Mouse (Mus musculus) thymus, postnatal 36 days (tissue): ENCODE results near the gene Mycbp2.

Experiments used
- DNase-seq, 2 experiments: peaks; one replicate each; pipeline ENCODE4 v3.0.0; 2022; ENCODE audit warnings: mixed read lengths in 2 of 2

Mycbp2 gene

DNA sequence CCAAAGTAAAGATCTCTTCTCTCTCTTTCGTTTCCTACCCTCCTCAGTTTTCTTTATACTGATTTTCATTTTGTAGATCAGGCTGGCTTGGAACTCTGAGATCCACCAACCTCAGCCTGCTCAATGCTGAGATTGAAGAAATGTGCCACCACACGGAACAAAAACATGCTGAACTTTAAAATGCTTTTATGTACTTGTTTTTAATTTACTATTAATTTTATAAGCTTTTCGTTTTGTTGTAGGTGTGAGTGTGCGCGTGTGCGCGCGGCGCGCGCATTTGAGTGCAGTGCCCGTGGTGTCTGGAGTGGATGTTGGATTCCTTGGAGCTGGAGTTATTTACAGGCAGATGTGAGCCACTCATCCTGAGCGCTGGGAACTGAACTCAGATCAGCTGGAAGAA, 246.3 kb downstream of the Mycbp2 start:
- DNase-seq: no peak

DNA sequence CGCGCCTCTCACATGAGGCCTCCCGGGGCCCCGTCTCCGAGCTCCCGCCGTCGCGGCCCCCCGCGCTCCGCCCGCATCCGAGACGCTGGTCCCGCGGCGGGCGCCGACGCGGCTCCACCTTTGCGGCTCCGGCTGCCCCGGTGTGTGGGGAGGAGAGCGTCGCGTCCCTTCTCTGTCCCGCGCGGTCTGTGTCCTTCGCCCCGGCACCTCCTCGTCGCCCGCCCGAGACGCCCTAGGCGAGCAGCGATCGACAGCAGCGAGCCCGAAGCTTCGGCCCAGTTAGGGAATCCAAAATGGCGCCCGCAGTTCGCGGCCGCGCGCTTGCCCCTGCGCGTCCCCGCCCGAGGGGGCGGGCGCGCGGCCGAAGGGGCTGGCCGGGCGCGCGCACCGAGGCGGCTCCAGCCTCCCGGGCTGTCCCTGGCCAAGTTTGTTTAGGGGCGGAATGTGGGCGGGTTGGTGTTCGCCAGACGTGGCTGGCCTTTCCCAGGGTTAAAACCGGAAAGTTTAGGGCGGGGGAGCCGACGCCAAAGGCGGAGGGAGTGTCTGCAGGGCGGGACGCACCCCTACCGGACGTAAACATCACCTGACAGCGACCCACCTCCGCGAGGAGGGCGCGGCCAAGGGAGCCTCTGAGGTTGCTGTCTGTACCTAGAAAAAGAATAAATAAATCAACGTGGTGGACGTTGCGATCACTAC, 247.2 kb downstream of the Mycbp2 start, which contains the start of gene Fbxl3:
Gene Fbxl3 (minus strand): TSS at position 329 of the 696 bp plus-strand sequence.
- peak; percentile 86 to 88 for DNase-seq

DNA sequence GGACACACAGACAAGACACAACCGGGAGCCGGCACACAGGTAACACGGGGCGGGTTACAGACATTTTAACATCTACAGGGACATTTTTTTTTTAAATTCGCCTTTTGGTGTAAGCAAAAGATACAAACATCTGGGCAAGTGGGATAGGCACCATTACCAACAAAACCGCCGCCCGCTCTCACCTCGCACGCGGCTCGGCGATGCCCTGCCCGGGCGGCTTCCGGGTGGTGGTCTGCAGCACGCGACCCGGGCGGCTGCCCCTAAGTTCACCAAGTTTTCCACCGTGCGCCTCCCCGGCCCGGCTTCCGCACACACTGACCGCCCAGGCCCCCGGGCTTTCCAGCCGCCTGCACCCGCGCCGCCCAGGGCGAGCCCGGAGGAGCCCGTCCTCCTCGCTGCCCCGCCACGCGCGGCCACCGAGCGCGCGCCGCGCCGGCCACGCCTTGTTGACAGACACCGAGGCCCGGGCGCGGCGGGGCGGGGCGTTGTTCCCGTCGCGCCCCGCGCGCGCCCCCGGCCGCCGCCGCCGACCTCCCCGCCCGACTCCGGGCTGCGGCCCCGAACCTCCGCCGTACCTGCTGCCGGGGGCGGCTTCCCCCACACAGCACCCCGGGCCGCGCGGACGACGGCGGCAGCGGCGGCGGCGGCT, 247.9 kb downstream of the Mycbp2 start:
- peak; percentile 85 to 86 for DNase-seq

DNA sequence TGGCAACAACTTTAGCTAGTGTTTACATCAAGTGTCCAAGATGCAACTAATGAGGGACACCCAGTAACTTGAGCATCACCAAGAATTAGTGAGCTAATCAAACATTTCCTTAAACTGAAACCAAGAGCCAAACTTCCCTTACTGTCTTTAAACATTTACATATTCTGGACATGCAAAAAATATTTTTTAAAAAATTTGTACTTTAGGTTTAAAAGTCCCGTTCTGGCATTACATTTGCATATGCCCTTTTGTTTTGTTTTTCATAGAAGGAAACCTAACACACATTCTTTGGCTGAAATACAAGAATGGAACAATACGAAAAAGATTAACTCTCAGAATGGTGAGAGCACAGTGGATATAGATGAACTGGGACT, 248.4 kb downstream of the Mycbp2 start:
- no peak for DNase-seq

DNA sequence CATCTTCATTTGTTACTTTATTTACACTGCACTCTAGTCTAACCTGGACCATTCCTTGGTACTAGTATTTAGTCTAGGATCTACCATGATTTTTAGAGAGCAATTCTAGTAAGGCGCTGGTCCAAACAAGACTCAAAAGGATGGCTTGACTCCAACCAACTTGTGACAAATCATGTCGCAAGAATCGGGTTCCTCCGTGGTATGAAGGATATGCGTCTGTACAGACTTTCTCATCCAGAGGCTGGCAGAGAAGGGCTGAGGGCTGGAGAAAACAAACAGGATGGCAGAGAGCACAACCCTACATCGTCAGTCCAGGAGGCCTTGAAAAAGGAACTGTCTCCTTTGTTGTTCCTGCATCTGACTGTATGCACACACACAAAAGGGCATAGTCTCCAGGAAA, 250.0 kb downstream of the Mycbp2 start:
- DNase-seq: no peak

DNA sequence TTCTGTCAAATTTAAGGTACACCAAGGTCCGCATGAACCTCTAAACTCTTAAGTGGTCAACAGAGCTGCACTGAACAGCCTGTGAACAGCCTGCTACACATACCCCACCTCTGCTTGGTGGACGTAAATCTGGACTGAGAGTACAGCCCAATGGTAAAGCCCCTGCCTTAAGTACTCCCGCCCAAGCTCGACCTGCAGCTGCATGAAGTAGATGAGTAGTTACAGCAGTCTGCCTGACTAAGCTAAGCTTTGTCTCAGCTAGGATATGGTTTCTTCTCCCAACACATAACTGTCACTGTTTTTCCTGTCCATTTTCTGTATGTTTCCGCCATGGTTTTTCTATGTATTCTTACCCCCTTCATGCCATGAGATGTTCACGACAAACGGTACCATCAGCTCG, 250.8 kb downstream of the Mycbp2 start:
- no peak for DNase-seq

DNA sequence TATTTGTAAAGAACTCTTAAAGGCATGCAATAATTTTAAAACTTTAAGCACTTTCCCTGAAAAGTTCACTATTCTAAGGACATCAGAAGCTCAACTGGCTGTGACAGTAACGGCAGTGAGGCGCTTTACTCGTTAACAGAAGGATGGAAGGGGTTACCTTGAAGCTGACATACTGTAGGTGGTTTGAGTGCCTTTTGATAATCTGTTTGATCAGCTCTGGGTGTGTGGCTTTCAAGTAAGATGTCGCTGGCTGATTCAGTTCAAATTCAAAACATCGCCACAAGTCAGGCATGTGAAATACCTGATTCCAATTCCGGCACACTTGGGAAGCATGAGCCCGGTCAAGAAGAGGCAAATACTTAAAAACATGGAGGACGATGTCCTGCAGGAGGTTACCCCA, 251.6 kb downstream of the Mycbp2 start:
- no peak for DNase-seq

DNA sequence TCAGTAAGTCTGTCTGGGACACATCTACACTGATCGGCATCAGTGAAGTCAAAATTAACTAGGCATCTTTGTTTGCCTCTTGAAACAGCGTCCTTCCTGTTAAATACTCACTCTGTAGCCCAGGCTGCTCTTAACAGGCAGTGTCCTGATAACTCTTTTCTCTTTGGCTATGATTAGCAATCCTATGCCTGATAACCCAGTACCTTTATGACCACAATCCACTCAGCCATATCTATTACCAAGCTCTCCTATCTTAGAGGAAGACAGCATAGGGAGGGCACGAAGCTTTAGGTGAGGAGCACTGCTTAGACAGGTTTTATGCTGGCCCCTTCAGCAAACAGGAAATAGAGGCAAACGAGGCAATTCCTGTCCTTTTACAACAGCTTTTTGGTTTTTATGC, 252.9 kb downstream of the Mycbp2 start:
- DNase-seq: no peak

DNA sequence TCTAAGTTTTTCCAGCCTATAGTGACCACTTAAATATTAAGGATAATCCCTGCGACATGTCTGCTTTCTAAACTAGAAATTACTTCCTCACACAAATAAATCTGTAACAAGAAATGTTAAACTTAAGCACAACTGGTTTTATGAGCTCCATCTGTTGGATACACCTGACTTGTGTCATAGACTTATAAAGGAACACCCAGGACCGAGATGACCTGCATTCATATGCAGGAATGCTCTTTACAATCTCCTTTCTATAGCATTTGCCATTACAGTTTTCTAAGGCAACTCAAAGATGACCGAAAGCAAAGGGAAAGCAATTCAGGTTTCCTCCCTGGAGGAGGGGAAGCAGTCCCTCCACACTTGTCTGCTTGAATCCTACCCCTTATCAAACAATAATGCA, 253.4 kb downstream of the Mycbp2 start:
- DNase-seq: no peak

DNA sequence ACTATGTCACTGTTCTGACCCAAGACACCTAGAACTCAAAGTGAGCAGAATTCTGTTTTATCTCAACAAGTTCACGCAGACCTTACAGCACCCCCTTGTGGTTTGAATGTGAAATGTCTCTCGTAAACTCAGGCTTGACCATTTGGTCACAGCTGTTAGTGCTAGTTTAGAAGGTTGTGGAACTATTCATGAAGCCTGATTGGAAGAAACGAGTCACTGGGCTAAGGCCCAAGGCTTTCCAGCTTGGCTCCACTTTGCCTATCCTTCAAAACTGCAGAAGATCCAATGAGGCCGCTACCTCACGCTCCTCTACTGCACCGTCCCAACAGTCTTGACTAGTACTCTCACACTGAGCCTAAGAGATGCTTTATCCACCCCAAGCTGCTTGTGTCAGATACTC, 258.0 kb downstream of the Mycbp2 start:
- DNase-seq: peak in 1 of 2 experiments; percentile 23

DNA sequence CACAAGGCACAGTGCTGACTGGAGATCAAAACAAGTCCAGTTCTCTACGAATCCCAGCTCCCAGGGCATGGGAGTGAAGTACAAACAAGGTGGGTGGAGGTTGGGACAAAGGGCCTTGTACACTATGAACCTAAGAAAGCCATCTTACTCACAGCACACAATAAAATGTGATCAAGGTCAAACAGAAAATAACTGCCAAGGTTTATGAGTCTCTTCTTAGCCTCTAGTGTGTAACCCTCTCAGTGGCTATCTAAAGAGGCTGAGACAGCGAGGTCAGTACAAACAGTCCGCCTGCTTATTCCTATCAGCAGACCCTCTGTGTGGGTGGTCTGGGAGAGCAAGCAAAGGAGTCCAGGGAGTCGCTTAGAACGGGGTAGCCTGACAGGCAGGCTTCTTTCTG, 258.8 kb downstream of the Mycbp2 start:
- no peak for DNase-seq

DNA sequence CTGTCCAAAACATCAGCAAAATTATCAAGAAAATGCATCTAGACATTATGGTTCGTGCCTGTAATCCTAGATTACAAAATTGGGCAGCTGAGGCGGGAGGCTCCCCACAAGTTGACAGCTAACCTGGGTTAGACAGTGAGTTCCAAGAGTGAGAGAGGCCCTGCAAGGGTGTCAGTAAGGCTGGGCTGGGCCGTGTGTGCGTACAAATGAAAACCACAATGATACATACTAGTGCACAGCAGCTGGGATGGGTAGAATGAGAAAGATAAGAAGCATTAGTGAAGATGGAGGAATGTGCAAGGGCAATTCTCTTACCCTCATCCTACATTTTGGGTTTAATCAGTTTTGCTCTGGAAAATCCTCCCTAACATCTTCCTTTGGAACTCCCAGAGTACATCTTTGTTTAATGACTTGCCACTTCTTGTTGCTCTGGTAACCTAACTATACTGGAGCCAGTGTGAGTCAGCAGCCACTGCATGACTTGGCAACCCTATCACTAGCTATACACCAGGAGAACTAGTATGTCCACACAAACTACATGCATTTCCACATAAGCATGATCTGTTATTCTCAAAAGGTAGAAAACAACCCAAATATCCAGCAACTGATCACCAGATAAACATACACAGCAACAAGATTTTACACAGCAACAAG, 259.8 kb downstream of the Mycbp2 start:
- no peak for DNase-seq

DNA sequence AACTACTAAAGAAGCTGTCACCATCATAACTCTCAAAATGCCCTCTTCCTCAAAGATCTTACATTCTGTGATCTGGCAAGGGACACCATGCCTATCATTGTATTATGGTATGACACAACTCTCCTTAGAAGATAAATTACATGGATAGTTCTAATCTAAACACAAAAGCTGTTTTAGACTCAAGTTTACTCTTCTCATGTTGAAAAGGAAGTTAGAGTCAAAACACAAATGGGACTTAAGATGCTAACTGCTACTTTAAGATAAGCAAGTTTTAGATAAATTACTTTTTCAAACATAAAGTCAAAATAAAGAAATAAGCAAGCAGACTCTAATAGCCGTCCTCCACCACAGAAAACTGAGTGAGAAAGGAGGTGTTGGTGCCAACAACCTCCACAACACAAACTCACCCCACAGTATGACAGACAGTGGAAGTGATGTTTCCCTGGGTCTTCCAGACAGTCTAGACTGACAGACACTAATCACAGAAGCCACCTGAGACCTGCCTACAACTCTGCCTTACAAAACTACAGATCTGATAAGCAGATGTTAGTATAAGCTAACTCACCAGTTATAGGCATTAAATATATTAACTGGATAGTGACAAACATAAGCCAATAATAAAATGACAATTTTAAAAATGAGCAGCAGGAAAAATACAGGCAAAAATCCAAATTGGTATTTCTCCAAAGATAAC, 260.6 kb downstream of the Mycbp2 start:
- no peak for DNase-seq

DNA sequence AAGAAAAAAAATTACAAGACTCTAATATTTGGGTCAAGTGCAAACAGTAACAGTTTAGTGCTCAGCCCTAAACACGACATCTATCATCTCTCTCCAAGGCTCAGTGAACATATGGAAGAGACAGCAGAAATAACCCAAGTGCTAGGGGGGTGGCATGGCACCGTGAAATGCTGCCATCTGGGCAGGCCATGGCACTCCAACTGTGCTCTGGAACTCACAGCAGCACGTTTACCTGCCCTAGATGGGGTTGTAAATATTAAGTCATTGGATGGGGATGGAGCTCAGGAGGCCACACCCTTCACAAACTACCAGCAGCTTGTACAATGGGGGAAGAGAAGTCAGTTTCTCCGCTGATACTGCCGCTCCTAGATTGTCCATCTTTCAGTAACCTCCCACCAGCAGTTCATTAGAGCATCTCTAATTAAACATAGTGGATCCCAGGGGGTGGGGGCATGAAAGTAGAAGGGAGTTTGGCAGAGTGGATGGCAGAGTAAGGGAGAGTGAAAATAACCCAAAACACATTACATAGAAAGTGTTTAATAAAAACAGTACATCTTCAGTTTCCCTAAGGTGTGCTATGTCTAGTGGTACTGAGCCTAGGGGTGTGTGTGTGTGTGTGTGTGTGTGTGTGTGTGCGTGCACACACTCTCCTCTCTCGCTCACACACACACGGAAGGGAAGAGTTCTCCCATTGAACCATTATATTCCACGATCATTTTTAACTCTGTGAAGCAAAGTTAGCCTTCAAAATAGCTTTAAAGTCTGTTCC, 267.2 kb downstream of the Mycbp2 start:
- no peak for DNase-seq

DNA sequence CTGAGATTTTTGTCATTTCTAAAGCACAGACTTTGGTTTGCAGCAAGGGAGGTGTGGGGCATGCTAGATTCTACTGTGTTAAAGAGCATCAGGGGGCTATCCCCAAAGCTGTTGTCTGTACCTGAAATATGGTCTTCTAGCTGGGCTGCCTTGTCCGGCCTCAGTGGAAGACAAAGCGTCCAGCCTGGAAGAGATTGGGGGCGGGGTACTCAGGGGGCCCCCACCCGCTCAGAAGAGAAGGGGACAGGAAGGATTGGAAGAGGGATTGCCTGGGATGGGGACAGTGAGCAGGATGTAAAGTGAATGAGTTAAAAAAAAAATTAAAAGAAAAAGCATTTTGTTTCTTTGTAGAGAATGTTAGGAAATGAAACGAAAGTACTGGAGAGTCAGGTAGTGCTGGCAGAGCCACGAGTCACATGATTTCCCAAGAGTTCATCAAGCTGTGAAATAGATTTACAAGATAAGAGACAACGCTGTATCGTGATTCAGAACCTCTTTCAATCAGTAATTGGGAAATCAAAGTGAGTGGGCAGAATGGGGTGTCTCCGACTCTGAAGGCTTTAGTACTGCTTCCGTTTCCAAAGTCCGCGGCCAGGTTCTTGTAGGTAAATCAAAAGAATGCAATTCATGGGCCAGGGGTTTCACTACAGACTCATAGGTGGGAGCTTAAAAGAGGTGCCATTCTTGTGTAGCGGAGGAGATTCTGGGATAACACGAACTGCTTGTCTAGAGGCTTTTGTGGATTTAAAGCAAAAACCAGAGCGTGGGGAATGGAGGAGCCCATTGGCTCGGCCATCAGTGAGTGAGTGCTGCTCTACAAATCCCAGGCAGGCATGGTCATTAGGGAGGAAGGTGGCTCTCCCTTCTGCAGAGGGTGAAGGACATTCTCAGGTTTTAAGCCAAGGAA, 268.4 kb downstream of the Mycbp2 start:
- no peak for DNase-seq

DNA sequence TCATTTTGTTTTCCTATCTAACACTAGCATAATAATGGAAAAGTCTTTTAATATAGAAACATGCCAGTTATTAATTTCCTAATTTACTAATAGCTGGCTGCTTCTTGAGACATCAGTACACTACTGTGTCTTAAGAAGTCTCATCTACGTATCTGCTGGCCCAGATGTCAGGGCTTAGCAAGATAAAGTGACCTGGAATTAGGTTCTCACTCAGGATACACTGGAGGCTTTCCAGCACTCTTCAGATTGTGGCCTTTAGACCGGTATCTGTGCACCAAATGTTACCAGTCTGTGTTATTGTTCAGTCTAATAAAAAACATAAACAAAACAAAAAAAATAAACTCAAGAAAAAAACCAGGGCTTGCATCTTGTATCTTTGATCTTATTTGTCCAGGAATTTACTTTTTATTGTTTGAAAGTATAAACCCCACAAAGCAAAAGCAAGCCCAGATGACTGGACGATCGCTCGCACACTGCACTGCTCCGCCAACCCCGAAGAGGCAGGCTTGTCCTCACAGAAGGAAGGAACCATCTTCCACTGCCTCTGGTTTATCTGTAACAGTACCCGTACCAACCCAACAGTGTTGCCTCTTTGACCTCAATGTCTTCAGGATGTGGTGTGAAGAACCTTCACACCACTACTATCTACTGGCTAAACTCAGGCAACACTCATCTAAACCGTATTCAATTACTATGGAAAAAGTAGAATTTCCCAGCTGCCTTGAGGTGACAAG, 269.2 kb downstream of the Mycbp2 start:
- no peak for DNase-seq

DNA sequence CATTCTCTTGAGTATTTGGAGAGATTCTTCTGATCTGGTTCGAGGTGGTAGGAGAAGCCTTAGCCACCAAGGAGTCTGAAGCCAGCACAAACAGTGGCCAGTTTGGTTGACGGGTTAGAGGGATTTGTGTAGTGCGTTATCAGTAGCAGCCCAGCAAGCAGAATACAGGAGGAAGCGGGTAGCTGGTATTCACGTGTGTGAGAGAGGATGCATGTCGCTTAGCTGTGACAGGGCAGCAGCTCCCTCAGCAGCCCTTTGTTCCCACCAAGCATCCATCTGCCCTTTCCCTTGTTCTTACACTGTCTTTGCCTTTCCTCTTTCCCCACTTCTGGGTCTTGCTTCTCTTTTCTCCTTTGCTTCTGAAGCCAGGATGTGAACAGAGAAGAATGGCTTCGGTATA, 271.4 kb downstream of the Mycbp2 start:
- DNase-seq: no peak

DNA sequence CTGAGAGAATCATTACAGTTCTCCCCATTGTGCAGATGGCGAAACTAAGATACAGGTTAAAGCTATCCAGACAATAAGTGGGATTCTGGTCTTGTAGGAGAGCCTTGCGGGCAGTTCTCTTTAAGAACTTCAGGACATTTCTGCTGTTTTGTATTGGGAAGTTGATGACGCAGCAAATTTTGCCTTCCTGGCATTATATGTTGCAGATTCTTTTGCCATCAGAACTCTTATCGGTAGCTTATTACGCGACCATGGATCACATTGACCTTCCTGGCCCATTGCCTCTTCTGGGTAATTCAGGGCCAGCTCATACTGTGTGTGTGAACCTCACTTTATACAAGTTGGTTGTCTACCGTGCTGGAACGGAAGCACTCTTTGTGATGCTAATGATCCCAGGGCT, 272.8 kb downstream of the Mycbp2 start:
- no peak for DNase-seq

DNA sequence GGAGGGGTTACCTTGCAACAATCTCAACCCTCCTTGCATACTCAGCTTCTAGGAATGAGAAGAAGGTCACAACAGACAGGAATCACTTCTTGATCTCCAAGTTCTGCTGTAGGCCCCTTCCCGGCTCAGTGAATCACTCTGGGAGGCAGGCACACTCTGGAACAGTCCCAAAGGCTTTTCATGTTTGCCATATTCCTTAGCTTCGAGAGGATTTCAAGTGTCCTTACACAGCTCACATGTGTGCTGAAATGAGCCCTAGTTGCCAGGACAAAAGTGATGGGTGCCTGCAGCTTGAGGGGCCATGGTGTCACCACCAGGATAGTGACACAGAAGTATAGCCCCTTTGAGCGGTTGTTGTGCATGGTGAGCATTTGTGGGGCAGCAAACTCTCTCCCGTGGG, 273.9 kb downstream of the Mycbp2 start:
- DNase-seq: no peak

DNA sequence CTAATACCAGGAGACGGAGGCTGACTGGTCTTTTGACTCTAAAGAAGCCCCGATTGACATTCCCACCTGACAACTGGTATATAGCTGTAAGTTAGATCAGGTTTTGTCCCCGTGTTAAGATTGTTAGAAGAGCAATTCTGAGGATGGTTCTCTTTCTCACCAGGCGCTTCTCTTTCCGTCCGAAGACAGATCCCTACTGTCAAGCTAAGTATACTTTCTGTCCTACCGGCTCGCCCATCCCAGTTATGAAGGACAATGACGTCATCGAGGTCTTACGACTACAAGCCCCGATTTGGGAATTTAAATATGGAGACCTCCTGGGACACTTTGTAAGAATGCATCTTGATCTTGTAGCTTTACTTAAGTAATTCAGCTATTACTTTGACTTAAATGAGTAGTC, 275.1 kb downstream of the Mycbp2 start:
- DNase-seq: no peak

DNA sequence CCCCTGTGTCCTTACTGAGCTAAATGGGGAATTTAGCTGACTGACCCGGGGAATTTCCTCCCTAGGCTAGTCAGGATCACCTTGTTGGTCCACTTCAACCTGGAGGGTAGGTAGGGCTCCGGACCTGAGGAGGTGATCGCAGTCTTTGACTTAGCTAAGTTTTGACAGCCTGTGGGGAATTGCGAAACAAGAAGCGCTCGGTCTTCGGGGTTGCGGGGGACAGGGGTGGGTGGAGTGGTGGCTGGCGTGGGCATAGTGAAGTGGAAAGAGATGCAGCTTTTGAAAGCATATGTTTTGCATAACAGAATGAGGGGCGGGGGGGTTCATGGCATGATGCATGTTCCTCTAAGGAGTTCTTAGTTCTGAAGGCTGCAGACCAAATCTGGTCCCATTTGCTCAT, 275.8 kb downstream of the Mycbp2 start:
- peak in 1 of 2 experiments; percentile 24 for DNase-seq
